Mouse (Mus musculus): ENCODE results near the gene 2010300C02Rik. TPM values are rescaled to one million over a fixed set of nuclear protein-coding genes. Genes with fewer than 3 reads are reported as not detected.
A peak's percentile ranks its signal among the peaks of the same experiment; 100 is the strongest.

The 2010300C02Rik gene
- polyA plus RNA-seq, 1 experiment from 2014 or later, result 8.5 TPM

DNA sequence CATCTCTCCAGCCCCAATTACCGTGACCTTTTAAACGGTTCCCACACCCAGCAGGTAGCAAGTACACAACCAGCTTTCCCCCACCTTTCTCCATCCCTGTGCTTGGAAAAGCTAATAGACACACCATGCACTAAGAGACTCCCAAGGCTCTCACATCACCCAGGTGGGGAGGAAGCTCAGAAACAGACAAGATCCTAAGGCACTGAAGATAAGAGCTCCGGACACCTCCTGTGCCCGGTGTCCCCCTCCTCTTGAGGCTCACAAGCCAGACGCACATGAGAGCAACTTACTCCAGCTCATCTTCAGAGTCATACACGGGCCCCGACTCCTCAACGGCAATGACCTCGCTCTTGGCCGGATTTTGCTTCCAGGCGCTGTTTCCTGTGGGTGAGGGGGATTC lies 82.3 kb downstream of the 2010300C02Rik start:
- ATAC-seq (ENCODE audit: insufficient read depth) (no peak), DNase-seq (no peak)
- Histone ChIP-seq H3K27ac (ENCODE audit: low read depth) (no peak overlapping the region), H3K4me1 (ENCODE audit: insufficient read depth) (no peaks in the 10 kb centered on the region), H3K36me3 (ENCODE audit: insufficient read depth) (no peaks in the 10 kb centered on the region), H3K9ac (no peak overlapping the region), H3K27me3 (ENCODE audit: insufficient read depth, low read length) (no peaks in the 10 kb centered on the region), H3K9me3 (ENCODE audit: low read depth, low read length) (no peaks in the 10 kb centered on the region), H3K4me3 (ENCODE audit: low read depth, low read length) (no peak overlapping the region), H3K4me2 (no peak overlapping the region)
- WGBS, result 56% methylated on average over 11 of the region's 11 CpGs
- no peak for TF ChIP-seq CTCF (IDR thresholded peaks at IDR 0.05; ENCODE audit: low read depth)

DNA sequence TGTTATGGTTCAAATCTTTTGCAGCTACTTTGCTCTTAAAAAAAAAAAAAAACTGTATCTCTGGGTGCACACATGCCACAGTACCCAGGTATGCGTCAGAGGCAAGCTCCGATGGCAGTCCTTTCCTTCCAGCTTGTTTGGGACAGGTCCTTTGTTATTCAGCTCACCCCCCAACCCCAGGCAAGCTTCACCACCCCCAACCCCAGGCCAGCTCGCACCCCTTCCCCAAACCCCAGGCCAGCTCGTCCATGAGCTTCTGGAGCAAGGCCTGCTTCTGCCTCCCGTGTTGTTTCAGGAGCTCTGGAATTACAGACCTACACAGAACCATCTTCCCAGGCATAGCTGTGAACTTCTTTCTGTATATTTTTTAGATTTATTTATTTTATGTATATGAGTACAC lies 83.1 kb downstream of the 2010300C02Rik start:
- Histone ChIP-seq H3K4me1 (ENCODE audit: insufficient read depth) (no peaks in the 10 kb centered on the region), H3K27ac (ENCODE audit: low read depth) (no peak overlapping the region), H3K36me3 (ENCODE audit: insufficient read depth) (no peaks in the 10 kb centered on the region), H3K9me3 (ENCODE audit: low read depth, low read length) (no peaks in the 10 kb centered on the region), H3K4me3 (ENCODE audit: low read depth, low read length) (no peak overlapping the region), H3K4me2 (no peak overlapping the region), H3K9ac (no peak overlapping the region), H3K27me3 (ENCODE audit: insufficient read depth, low read length) (no peaks in the 10 kb centered on the region)
- DNase-seq (no peak), ATAC-seq (ENCODE audit: insufficient read depth) (no peak)
- WGBS, result 84% methylated on average over 5 of the region's 5 CpGs
- TF ChIP-seq CTCF (IDR thresholded peaks at IDR 0.05; ENCODE audit: low read depth), result no peak

GRCm38 (mm10) chr1:37636169-37636568 lies 83.7 kb downstream of the 2010300C02Rik start:
- ATAC-seq (ENCODE audit: insufficient read depth) (no peak), DNase-seq (no peak)
- no peak overlapping the region for H3K4me2 ChIP-seq
- peak; percentile 32; the same call in 1 of the 2 replicates for TF ChIP-seq CTCF (IDR thresholded peaks at IDR 0.05; ENCODE audit: low read depth)
- H3K4me3 ChIP-seq (ENCODE audit: low read depth, low read length), result no peak overlapping the region
- 44% methylated on average over 2 of the region's 2 CpGs for WGBS
- H3K9me3 ChIP-seq (ENCODE audit: low read depth, low read length), result no peaks in the 10 kb centered on the region
- no peaks in the 10 kb centered on the region for H3K4me1 ChIP-seq (ENCODE audit: insufficient read depth)
- H3K9ac ChIP-seq, result no peak overlapping the region
- no peaks in the 10 kb centered on the region for H3K27me3 ChIP-seq (ENCODE audit: insufficient read depth, low read length)
- H3K27ac ChIP-seq (ENCODE audit: low read depth), result no peak overlapping the region
- H3K36me3 ChIP-seq (ENCODE audit: insufficient read depth), result no peaks in the 10 kb centered on the region

DNA sequence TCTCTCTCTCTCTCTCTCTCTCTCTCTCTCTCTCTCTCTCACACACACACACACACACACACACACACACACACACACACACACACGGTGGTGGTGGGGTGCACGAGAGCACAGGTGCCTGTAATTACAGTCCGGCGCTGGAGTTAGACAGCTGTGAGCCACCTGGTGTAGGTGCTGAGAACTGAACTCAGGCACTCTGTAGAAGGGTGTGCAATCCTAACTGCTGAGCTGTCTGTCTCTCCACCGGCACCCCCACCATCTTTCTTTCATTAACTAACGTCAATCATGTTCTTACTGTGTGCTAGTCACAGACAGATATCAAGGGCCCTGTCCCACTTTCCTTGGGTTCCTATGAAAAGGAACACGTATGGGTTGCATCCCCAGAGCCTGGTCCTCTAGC lies 84.2 kb downstream of the 2010300C02Rik start:
- no peak for TF ChIP-seq CTCF (IDR thresholded peaks at IDR 0.05; ENCODE audit: low read depth)
- Histone ChIP-seq H3K4me2 (no peak overlapping the region), H3K27ac (ENCODE audit: low read depth) (no peak overlapping the region), H3K27me3 (ENCODE audit: insufficient read depth, low read length) (no peaks in the 10 kb centered on the region), H3K9me3 (ENCODE audit: low read depth, low read length) (no peaks in the 10 kb centered on the region), H3K4me3 (ENCODE audit: low read depth, low read length) (no peak overlapping the region), H3K9ac (no peak overlapping the region), H3K36me3 (ENCODE audit: insufficient read depth) (no peaks in the 10 kb centered on the region), H3K4me1 (ENCODE audit: insufficient read depth) (no peaks in the 10 kb centered on the region)
- DNase-seq (no peak), ATAC-seq (ENCODE audit: insufficient read depth) (no peak)
- WGBS, result 65% methylated on average over 7 of the region's 7 CpGs

- Histone ChIP-seq H3K9ac (no peak overlapping the region), H3K4me1 (ENCODE audit: insufficient read depth) (no peaks in the 10 kb centered on the region), H3K36me3 (ENCODE audit: insufficient read depth) (no peaks in the 10 kb centered on the region), H3K27me3 (ENCODE audit: insufficient read depth, low read length) (no peaks in the 10 kb centered on the region), H3K4me2 (no peak overlapping the region), H3K9me3 (ENCODE audit: low read depth, low read length) (no peaks in the 10 kb centered on the region), H3K4me3 (ENCODE audit: low read depth, low read length) (no peak overlapping the region), H3K27ac (ENCODE audit: low read depth) (no peak overlapping the region)
- TF ChIP-seq CTCF (IDR thresholded peaks at IDR 0.05; ENCODE audit: low read depth), result peak; percentile 91
- peak; percentile 74 for DNase-seq
- WGBS, result 14% methylated on average over 4 of the region's 4 CpGs
- ATAC-seq (ENCODE audit: insufficient read depth), result 0 out of 2 replicates have a peak, but pooled peaks have one; percentile 15
Observed at GRCm38 (mm10) chr1:37634658-37635057, 85.2 kb downstream of the 2010300C02Rik start.

DNA sequence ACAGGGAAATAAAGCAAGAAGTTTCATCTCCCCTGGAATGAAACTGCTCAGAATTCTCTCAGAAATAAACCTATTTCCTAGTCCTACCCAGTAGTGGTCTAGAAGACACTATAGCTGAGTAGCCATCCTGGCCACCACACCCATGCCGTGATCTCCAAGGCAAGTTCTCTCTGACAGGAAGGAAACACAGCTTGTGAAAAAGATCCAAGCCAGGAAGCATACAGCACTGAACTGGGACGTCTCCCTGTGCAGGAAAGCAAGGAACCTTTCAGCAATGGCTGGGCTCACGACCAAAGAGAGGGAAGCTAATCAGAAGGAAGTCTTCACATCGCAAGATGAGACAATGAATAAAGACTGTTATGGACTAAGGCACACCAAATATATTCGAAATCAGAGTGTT lies 86.4 kb downstream of the 2010300C02Rik start:
- H3K9me3 ChIP-seq (ENCODE audit: low read depth, low read length), result no peaks in the 10 kb centered on the region
- H3K27me3 ChIP-seq (ENCODE audit: insufficient read depth, low read length), result no peaks in the 10 kb centered on the region
- H3K27ac ChIP-seq (ENCODE audit: low read depth), result no peak overlapping the region
- no peaks in the 10 kb centered on the region for H3K36me3 ChIP-seq (ENCODE audit: insufficient read depth)
- TF ChIP-seq CTCF (IDR thresholded peaks at IDR 0.05; ENCODE audit: low read depth), result no peak
- no peak overlapping the region for H3K4me3 ChIP-seq (ENCODE audit: low read depth, low read length)
- 61% methylated on average over 5 of the region's 5 CpGs for WGBS
- H3K4me1 ChIP-seq (ENCODE audit: insufficient read depth), result no peaks in the 10 kb centered on the region
- H3K4me2 ChIP-seq, result no peak overlapping the region
- DNase-seq (no peak), ATAC-seq (ENCODE audit: insufficient read depth) (no peak)
- H3K9ac ChIP-seq, result no peak overlapping the region

- no peak overlapping the region for H3K27ac ChIP-seq (ENCODE audit: low read depth)
- ATAC-seq (ENCODE audit: insufficient read depth) (no peak), DNase-seq (no peak)
- no peaks in the 10 kb centered on the region for H3K9me3 ChIP-seq (ENCODE audit: low read depth, low read length)
- H3K9ac ChIP-seq, result no peak overlapping the region
- H3K4me2 ChIP-seq, result no peak overlapping the region
- no peak overlapping the region for H3K4me3 ChIP-seq (ENCODE audit: low read depth, low read length)
- TF ChIP-seq CTCF (IDR thresholded peaks at IDR 0.05; ENCODE audit: low read depth), result no peak
- H3K4me1 ChIP-seq (ENCODE audit: insufficient read depth), result no peaks in the 10 kb centered on the region
- no peaks in the 10 kb centered on the region for H3K36me3 ChIP-seq (ENCODE audit: insufficient read depth)
- H3K27me3 ChIP-seq (ENCODE audit: insufficient read depth, low read length), result no peaks in the 10 kb centered on the region
- 80% methylated on average over 8 of the region's 8 CpGs for WGBS
Observed at GRCm38 (mm10) chr1:37632425-37632824, 87.5 kb downstream of the 2010300C02Rik start.

DNA sequence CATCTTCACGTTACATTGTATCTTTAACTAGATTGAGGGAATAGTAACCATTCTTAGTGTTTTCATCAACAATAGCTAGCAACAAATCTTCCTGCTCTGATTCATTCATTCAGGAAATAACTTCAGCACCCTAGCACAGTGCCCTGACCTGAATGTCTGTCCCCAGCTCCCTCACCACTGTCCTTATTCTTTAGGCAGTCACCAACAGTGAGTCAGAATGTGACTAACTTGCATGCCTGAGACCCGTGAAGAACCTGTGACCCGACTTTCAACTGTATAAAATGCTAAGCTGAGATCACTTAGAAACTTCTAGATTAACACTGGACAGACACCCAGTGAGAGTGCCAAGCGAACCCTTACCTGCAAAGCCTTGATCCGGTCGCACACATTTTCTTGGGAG lies 88.4 kb downstream of the 2010300C02Rik start:
- H3K4me3 ChIP-seq (ENCODE audit: low read depth, low read length), result no peak overlapping the region
- no peak overlapping the region for H3K27ac ChIP-seq (ENCODE audit: low read depth)
- WGBS, result 79% methylated on average over 6 of the region's 6 CpGs
- no peaks in the 10 kb centered on the region for H3K27me3 ChIP-seq (ENCODE audit: insufficient read depth, low read length)
- DNase-seq (no peak), ATAC-seq (ENCODE audit: insufficient read depth) (no peak)
- TF ChIP-seq CTCF (IDR thresholded peaks at IDR 0.05; ENCODE audit: low read depth), result no peak
- H3K4me1 ChIP-seq (ENCODE audit: insufficient read depth), result no peaks in the 10 kb centered on the region
- no peaks in the 10 kb centered on the region for H3K9me3 ChIP-seq (ENCODE audit: low read depth, low read length)
- no peaks in the 10 kb centered on the region for H3K36me3 ChIP-seq (ENCODE audit: insufficient read depth)
- H3K9ac ChIP-seq, result no peak overlapping the region
- H3K4me2 ChIP-seq, result no peak overlapping the region

Measured in lung, embryonic 14.5 days (tissue).